Mouse (Mus musculus) layer of hippocampus, postnatal 14 days (tissue): ENCODE measurements around the gene Acrbp. TPM values are rescaled to one million over a fixed set of nuclear protein-coding genes. Genes with fewer than 3 reads are reported as not detected.

Experiments
- DNase-seq, 2 experiments: peaks; one replicate each; pipeline ENCODE4 v3.0.0; 2021 to 2022; ENCODE audit warnings: low spot score in 2 of 2, mixed read lengths in 1 of 2
- total RNA-seq, 2 experiments: library from RNA; stranded (reverse); gene quantifications; 2 replicates each; pipeline ENCODE4 v1.2.3; 2021

Gene Acrbp
- total RNA-seq, 2 experiments from 2014 or later: 6.2 to 8.1 TPM

DNA sequence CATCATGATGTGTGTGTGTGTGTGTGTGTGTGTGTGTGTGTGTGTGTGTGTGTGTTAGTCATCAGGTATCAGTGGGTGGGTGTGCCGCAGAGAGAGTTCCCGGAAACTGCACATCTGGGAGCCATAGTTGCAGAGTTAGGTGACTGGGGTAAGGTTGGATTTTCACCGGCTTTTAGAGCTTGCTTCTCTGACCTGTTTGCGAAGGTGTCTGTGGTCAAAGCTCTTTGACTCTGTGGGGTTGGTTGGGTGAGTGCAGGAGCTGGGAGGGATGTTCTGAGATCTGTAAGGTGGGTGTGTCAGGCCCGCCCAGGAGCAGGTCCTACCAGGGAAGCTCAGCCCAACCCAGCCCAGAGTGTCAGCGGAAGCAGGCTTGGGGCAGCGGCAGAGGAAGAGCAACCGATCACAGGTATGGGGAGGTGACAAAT is 18.1 kb downstream of the Acrbp start, which contains the start of gene Lpar5:
Gene Lpar5, plus strand, starts transcription at position 350 of the 425 bp plus-strand sequence.
- no peak for DNase-seq

DNA sequence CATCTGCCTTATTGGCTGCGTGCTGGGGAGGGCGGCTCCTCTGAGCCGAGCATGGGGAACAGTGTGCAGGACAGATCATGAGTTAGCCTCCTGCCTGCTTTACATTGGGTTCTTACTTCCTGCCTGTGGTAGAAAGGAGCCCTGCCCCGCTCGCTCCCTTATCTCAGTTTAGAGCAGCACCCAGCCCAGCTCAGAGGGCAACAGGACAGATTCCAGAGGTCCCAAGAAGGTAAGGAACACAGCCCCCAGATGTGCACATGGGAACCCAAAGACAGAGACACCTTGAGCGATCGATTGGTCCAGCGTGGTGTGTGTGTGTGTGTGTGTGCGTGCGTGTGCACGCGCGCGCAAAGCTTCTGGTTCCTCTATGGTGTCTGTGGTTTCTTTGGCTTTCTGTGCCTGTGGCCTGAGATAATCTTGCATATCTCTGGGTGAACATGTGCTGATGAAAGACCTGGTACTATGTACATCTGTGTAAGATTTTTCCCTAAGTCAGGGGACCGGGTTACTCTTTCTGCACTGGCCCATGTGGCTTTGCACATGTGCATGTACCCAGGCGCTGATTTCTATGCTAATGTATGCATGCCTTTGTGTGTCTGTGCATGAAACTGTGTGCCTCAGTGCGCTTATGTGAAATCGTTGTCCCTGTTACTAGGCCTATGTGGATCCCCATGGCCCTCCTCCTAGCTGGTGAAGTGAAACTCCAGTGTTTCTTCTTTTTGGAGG is 21.8 kb downstream of the Acrbp start:
- no peak for DNase-seq

DNA sequence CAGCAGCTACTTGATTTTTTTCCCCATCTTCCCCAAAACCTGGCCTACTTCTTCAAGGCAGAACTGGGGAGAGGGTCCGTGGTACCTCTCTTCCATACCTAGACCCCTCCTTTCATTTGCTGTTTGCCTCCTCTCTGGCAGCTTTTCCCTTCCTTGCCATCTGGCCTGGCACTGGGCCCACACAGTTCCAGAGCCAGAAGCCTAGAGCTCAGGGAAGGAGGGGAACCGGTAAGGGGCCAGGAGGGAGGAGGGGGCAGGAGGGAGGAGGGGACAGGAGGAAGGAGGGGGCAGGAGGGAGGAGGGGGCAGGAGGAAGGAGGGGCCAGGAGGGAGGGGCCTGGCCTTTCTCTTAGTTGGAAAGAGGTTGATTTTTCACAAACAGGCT is 22.4 kb downstream of the Acrbp start:
- peak; percentile 64 to 67 for DNase-seq

DNA sequence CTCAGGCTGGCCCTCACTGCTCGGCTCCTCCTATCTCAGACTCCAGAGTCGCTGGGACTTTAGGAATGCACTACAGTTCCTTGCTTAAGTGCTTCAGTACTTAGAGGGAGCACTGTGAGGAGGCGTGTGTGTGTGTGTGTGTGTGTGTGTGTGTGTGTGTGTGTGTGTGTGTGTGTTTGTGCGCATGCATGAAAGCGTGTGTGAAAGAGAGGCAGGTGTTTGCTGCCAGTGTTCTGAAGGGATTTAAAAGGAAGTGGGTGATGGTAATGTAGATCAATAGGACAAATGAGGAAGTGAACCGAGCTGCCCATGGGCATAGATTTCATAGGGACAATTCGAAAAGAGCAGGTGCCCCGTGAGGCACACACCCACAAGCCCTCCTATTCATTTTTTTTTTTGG is 24.3 kb downstream of the Acrbp start:
- DNase-seq: no peak

DNA sequence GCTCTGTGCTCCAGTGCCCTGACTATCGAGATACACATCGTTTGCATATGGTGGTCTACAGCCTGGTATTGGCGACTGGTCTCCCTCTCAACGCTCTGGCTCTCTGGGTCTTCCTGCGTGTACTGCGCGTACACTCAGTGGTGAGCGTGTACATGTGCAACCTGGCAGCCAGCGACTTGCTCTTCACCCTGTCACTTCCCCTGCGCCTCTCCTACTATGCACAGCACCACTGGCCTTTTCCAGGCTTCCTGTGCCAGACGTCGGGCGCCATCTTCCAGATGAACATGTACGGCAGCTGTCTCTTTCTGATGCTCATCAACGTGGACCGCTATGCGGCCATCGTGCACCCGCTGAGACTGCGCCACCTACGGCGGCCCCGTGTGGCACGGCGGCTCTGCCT is 31.9 kb downstream of the Acrbp start:
- DNase-seq: no peak

DNA sequence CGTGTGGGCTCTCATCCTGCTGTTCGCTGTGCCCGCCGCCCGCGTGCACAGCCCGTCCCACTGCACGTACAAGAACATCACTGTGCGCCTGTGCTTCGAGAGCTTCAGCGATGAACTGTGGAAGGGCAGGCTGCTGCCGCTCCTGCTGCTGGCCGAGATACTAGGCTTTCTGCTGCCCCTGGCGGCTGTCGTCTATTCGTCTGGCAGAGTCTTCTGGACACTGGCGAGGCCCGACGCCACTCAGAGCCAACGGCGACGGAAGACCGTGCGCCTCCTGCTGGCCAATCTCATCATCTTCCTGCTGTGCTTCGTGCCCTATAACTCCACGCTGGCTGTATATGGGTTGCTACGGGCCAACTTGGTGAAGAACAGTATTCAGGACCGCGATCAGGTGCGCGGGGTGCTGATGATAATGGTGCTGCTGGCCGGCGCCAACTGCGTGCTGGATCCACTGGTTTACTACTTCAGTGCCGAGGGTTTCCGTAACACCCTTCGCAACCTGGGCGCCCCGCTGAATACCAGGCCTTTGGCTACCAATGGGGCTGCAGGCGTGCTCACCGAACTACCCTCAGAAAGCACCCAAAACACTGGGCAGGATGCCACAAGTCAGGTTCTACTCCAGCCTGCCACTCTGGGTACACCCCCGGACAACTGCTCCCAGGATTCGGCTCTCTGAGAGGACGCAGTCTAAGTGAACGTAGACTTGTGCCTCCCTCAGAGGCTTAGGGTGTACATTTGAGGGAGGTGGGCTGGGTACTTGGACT is 32.5 kb downstream of the Acrbp start:
- DNase-seq: peak; percentile 86 to 91

DNA sequence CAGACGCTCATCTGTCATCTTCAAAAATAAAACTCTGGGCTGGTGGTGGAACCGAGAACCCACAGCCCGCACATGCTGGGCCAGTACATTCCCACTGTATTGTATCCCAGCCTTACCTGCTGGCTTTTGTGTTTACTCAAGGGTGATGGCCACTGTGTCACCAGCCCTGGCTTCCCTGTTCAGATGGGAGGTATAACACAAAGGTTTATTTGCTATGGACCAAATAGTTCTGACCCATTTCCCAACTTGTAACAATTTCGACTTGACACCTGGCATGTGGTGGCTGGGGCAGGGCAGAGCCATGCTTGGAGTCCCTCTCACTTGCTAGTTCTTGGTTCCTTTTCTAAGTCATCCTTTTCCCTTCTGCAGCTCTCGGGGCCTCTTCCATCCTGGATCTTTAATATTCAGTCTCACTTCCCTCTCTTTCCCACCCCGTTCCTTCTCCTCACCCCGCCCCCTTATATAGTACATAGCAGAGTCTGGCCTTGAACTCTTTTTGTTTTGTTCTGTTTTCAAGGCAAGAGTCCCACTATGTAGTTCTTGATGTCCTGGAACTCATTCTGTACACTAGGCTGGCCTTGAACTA is 33.4 kb downstream of the Acrbp start:
- DNase-seq: no peak

DNA sequence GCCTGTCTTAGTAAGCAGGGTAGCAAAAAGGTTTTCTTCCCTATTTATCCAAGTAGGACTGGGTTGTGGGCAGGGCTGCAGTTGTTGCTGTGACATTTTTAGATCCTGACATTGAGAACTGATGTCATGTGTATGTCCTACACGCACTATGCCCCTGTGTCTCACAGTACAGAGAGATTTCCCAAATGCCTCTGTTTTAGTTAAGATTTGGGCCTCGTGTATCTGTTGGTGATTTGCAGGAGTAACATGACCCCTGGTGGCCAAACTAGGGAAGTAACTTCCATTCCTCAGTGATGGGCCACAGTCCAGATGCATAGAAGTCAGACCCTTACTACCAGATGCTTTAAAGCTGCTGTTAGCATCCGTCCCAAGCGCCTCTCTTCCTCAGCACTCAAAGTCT is 34.9 kb downstream of the Acrbp start:
- DNase-seq: peak; percentile 66 to 83

DNA sequence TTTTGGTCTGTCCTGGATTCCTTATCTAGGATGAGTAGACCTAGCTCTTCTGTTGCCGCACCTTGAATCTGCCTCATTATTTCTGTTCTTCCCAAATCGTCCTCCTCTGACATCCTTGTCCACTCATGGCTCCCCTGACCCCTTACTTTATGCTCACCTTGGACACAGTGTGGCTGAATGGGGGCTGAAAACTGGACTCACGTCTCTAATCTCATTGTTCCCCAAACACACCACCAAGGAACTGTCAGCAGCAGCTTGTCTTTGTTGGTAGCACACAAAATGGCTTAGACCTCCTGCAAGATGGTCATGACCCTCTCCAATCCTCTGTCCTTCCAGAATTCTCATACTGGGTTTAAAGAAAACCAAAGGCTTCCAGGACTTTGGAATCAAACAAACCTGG is 38.4 kb downstream of the Acrbp start:
- DNase-seq: no peak

DNA sequence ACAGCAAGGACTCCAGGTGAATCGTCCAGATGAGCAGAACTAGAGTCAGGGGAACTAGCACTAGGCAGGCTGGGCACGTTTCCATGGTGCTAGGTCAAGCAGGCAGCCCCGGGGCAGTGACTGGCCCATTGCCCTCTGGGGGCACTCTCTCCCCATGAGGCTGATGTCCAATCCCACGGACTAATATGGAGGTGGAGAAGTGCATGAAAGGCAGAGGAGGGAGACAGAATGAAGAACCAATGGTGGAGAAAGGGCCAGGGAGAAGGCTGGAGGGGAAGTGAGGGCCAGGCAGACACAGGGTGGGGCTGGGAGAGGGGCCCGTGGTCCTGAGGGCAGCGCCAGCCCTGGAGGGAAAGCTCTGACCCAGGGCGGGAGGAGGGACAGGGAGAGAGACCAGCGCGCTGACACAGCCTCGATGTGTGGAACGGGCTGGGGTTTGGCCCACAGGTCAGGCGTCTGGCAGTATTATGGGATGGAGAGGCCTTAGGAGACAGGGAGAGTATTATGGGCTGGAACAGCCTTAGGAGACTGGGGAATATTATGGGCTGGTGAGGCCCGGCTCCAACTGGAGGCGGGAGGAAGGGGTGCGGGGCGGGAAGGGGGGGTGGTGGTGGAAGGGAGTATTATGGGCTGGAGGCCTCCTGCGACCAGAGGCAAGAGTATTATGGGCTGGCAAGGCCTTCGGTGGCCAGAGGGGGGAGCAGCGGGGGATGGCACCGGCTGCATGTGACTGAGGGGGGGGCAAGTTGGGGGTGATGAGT is 39.3 kb downstream of the Acrbp start:
- DNase-seq: peak; percentile 76 to 83

DNA sequence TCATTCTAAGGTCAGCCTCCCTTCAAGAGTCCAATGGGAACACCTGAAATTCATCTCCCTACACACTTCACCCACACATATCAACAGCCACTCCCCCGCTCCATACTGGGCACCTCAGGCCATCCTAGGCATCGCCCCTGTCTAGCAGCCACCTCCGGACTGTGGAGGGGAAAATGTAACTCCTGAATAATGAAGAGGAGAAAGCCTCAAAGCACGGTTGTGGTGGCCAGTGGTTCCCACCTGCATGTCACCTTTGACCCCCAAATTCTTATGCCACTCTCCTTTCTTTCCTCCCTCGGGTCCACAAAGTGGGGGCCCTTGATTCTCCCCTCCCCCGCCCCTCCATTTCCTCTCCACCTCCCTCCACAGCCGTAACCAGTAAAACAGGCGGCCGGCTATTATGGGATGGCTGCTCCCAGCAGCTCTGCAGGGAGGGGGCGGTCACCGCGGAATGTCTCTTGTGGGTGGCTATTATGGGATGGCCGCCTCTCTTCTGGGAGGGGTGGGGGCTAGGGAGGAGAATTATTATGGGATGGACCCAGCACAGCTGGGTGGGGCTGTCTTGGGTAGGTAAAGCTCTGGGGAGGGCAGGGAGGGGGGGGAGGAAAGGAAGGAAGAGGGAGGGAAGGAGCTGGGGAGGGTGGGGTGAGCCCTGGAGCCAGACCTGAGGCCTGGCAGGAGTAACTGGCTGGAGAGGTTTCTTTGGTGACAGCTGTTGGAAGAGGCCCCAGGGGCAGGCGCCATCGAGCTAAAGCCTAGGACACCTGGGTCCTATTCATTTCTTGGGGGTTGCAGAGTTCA is 40.2 kb downstream of the Acrbp start:
- DNase-seq: peak; percentile 78 to 91

DNA sequence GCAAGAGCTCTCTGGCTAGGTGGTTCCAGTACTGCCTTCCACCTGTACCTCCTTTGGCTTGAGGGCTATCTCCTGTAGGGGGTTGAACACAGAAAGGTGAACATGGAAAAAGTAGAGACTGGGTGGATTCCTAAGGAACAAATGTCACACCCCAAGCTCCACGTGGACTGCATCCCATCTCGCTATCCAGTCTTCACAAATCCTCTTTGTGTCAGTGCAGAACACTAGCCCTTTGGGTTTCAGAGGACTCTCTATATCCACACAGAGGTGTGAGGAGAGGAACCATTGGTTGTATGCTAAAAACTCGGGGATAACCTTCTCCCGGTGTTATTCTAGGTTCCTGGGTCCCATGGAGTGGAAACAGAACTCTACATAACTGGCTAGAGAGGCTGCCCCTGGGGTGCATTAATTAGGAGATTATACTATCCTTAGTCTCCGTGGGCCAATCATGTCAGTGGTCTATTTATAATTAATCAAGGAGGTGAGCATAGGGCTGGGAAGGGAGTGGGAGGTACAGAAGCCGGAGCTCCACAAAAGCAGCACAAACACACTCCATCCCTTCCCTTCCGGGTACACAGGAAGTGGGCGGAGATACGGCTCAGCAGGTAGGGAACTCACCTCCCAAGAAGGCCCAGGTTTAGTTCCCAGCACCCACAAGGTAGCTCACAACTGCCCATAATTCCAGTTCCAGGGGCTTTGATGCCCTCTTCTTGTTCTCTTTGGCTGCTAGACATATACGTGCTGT is 41.0 kb downstream of the Acrbp start:
- no peak for DNase-seq

DNA sequence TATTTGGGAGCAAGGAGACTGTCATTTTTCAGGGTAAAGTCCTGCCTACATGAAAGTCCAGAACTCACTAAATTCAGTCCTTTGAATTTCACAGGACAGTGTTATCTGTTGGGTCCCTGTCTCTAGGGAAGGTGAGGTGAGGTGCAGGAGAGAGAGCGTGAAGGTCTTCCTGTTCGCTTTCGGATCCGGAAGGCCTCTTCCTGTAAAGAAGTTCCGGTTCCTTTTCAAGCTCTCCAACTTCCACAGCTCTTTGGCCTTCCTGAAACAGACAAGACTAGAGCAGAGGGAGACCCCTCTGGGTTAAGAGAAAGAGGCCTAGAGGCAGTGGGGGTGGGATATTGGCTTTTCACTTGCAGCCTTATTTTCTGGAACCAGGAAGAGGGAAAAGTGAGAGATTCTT is 42.9 kb downstream of the Acrbp start:
- DNase-seq: no peak

DNA sequence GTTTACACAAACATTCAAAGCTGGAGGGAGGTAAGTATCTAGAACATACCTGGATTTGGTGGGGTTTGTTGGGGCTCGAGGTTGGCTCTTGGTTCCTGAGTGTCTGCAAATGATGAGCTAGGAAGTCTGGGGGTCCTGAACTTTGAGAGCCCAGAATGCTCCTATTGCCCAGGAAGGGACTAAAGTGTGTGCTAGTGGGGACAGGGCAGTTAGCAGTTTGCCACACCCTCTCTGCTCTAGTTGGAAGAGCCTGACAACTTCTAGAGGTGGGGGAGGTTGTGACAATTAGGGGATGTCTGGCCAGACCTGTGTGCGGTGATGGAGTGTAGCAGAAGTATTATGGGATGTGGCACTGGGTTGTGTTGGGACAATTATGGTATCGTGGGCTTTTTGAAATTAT is 45.4 kb downstream of the Acrbp start:
- DNase-seq: no peak

DNA sequence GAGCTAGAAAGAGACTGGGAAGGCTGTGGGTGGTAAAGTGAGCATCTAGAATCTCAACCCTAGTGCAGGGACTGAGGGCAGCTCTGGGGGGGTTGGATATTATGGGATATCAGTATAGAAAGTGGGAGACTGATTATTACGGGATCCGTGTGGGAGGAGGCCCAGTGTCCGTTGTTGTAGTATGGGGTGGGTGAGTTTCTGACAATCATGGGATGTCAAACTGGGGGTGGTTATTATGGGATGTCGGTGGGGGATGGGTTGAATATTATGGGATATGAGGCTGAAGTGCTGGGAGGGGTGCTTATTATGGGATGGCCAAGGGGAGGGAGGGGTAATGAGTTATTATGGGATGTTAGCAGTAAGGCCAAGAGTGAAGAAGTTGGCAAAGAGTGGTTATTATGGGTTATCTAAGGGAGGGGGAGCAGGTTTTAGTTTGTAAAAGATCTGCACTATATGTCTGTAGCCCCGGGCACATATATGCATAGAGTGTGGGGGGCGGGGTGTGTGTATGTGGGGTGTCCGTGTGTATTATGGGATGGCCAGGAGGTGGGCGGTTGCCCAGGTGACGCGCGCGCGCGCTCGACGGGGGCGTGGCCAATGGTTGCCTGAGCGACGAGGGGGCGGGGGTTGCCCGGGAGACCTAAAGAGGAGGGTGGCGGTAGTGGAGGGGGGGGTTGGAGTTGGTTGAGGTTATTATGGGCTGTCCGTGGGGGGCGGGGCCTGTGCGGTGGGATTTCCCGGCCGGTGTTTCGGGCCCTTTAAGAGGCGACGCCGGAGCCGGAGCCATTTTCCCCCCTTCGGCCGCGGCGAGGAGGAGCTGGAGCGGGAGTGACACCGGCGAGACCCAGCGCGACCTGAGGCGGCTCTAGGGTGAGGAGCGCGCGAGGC is 46.1 kb downstream of the Acrbp start, which contains the start of gene Chd4:
Gene Chd4, plus strand, starts transcription at position 591 of the 888 bp plus-strand sequence.
- DNase-seq: peak; percentile 90 to 97

DNA sequence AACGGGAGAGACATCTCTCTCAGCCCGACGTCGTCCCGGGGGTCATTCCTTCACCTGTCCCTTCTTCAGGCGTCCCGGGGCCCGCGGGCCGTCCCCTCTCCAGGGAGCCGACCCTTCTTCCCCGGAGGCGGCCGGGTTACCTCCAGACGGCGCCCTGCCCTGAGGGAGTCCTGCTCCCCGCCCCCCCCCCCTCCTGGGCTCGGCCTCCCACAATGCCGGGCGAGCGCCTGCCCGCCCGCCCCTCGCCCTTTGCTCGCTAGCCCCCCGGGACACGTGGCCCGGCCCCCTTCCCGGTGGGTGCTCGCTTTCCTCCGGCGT is 46.7 kb downstream of the Acrbp start:
- DNase-seq: no peak

DNA sequence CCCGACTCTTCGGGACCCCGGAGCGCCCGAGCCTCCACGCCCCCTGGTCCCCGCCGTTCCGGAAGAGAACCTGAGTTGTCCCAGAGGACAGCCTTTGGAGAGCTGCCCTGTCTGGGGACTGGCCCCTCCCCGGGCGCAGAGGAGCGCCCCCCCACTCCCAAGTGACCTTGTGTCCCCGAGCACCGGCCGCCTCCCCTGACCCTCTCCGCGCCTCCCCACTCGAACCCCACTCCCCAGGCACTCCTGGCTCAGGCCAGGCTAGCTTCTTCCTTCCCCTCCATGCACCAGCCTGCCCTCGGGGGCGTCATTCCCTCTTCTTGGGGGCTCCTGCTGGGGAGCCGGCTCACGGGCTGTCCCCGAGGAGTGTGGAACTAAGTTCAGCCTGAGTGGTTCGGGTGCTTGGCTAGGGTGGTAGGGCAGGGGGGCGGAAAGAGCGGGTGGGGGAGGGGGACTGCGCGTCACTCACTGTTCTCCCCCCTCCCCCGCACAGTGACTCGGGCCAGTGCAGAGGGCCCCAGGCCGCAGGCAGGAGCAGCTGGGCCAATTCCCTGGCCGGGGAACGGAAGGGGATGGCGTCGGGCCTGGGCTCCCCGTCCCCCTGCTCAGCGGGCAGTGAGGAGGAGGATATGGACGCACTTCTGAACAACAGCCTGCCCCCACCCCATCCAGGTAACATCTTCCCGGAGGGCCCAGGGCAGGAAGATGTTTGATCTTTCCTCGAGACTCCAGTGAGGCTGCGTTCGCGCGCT is 47.3 kb downstream of the Acrbp start:
- peak; percentile 61 to 62 for DNase-seq

DNA sequence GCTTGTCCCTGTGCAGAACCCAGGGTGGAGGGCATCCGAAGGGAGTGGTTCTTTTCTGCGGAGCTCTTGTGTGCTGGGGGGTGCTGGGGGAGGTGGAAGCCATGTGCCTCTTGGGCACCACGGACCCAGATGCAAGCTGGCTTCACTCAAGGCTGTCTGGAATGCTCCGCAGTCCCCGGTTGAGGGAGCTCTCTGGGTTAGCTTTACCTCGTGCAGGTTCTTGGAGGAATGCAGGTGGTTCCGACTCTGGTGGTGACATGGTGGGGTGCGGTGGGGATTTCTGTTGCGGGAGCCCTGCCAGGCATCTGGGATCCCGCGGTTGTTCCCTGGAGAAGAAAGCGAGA is 47.8 kb downstream of the Acrbp start:
- DNase-seq: no peak
